Mouse (Mus musculus) intestine, postnatal 0 days (tissue): ENCODE data around the gene Rad51c. TPM values are rescaled to one million over a fixed set of nuclear protein-coding genes. Genes with fewer than 3 reads are reported as not detected.
A peak's percentile ranks its signal among the peaks of the same experiment; 100 is the strongest.
"Not testable (repeated sequence)": the region's sequence is repeated elsewhere in the genome, so short reads cannot be mapped to it uniquely, and the experiment has no call there.

Source experiments
- ATAC-seq: fragments of 200-750 bp; cut with Nextera tagmentation; 2 replicates; pipeline ENCODE4 v1.8.0; 2017; ENCODE audit warnings: mild to moderate bottlenecking, moderate TSS enrichment, moderate library complexity
- H3K27ac ChIP-seq: fragments of 300-500 bp; sonication (generic); 2 replicates; pipeline ENCODE4 v1.5.1; 2014; ENCODE audit warnings: mild to moderate bottlenecking, low read depth, low read length, moderate library complexity
- H3K27me3 ChIP-seq: fragments of 300-500 bp; sonication (generic); replicated peaks from 2 replicates; pipeline ENCODE4 v1.6.1; 2014; ENCODE audit warnings: low read length, mixed read lengths; ENCODE audit not compliant: control insufficient read depth, insufficient read depth
- H3K36me3 ChIP-seq: fragments of 300-500 bp; sonication (generic); 2 replicates; pipeline ENCODE4 v1.6.1; 2014; ENCODE audit warnings: mild to moderate bottlenecking, moderate library complexity; ENCODE audit not compliant: control insufficient read depth, insufficient read depth
- H3K4me1 ChIP-seq: fragments of 300-500 bp; sonication (generic); replicated peaks from 2 replicates; pipeline ENCODE4 v1.6.1; 2014; ENCODE audit warnings: antibody characterized with exemption, low read length, mixed read lengths; ENCODE audit not compliant: control insufficient read depth, insufficient read depth
- H3K4me2 ChIP-seq: fragments of 300-500 bp; sonication (generic); replicated peaks from 2 replicates; pipeline ENCODE4 v1.6.1; 2014; ENCODE audit warnings: low read depth, mild to moderate bottlenecking, moderate library complexity
- H3K4me3 ChIP-seq: fragments of 300-500 bp; sonication (generic); 2 replicates; pipeline ENCODE4 v1.5.1; 2014; ENCODE audit warnings: low read depth, low read length
- H3K9ac ChIP-seq: fragments of 300-500 bp; sonication (generic); 2 replicates; pipeline ENCODE4 v1.6.1; 2014; ENCODE audit warnings: mild to moderate bottlenecking, low read depth, low read length
- H3K9me3 ChIP-seq: fragments of 300-500 bp; sonication (generic); 2 replicates; pipeline ENCODE4 v1.6.1; 2016; ENCODE audit warnings: mixed run types; ENCODE audit not compliant: control insufficient read depth
- CTCF ChIP-seq: sonication (generic); IDR thresholded peaks from 2 replicates; pipeline ENCODE4 v1.5.1; 2016; ENCODE audit warnings: low read depth, mild to moderate bottlenecking, control low read depth, antibody characterized with exemption, moderate library complexity
- WGBS: fragments of 180-500 bp; shearing (Covaris S2); extraction: QIAGEN DNeasy Blood & Tissue Kit; methylation state at CpG from one replicate; pipeline ENCODE4 v1.1.7; 2014; 5-methylcytosine and 5-hydroxymethylcytosine counted together
- polyA plus RNA-seq: library from polyadenylated mRNA; unstranded; fragments of >200 nt; fragmentation: Nextera tagmentation; extraction: Ambion mirVana; gene quantifications from 2 replicates; pipeline ENCODE4 v1.2.1, GENCODE M21; 2015

Gene Rad51c
- polyA plus RNA-seq, 1 experiment from 2014 or later = 1.9 TPM

DNA sequence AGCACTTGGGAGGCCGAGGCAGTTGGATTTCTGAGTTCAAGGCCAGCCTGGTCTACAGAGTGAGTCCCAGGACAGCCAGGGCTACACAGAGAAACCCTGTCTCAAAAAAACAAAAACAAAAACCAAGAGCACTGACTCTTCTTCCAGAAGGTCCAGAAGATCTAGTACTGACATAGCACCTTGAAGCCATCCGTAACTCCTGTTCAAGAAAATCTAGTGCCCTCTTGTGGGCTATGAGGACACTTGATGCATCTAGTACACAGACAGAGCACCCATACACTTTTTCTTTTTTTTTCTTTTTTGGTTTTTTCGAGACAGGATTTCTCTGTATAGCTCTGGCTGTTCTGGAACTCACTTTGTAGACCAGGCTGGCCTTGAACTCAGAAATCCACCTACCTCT is 8.7 kb upstream of the Rad51c start:
- H3K4me2 ChIP-seq, H3K36me3 ChIP-seq, H3K4me1 ChIP-seq, H3K9me3 ChIP-seq, H3K4me3 ChIP-seq, ATAC-seq, H3K27me3 ChIP-seq, H3K9ac ChIP-seq, H3K27ac ChIP-seq: not testable (repeated sequence)
- TF ChIP-seq CTCF = peak; percentile 59
- 70% methylated on average over 3 of the region's 3 CpGs for WGBS

DNA sequence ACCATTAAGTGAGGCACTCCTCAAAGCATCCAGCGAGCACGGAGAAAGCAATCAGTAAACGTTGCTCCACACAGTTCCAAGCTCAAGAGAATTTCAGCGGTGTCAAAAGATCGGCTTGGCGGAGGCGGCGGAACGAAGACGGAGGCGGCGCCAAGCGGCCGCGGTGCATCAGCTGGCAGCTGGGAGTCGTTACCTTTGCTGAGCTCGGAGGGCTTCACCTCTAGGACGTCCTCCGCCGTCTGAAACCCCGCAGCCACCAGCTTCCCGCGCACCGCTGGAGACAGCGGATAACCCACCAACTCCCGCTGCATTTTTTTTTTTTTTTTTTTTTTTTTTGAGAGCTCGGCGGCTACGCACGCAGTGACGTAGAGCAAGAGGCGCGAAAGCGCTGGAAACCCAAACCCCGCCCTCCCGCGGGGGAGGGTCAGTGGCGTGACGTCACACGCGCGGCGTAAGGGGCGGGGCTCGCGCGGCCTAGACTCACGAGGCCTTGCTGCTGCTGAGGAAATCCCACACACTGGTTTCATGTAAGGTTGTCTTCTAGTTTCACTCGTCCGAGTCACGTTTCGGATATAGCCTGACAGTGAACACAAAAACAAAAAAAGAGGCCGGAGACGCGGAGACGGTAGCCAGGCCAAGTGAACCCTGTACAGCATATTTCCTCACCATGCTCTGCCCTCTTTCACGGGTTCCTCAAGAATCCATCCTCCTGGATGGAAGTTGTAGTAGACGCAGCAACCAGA is 472 bp downstream of the Rad51c start:
- peak; percentile 21; the same call in 1 of the 2 replicates for TF ChIP-seq CTCF
- 2% methylated on average over 58 of the region's 58 CpGs for WGBS
- Histone ChIP-seq H3K4me2 (peak overlapping the region; percentile 67), H3K9me3 (no peaks in the 10 kb centered on the region), H3K27me3 (no peaks in the 10 kb centered on the region), H3K4me1 (0 out of 2 replicates have a peak, but pooled peaks cover 3% of the 10 kb centered on the region), H3K9ac (peak overlapping the region; percentile 48; the same call in 1 of the 2 replicates), H3K4me3 (peak overlapping the region; percentile 60), H3K36me3 (no peaks in the 10 kb centered on the region), H3K27ac (peak overlapping the region; percentile 77)
- peak; percentile 89 for ATAC-seq

DNA sequence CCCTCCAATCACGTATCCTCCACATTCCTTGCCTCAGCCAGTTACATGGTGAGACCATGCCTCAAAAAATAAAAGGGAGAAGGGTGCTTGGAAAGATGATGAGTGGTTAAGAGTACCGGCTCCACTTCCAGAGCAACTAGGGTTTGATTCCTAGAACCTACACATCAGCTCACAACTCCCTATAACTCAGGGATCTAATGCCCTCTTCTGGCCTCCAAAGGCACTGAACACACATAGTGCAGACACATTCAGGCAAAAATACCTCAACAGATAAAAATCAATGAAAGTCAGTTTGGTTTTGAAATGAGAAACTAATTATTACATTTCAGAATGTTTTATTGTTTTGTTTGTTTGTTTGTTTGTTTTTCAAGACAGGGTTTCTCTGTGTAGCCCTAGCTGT is 6.4 kb downstream of the Rad51c start:
- no peaks in the 10 kb centered on the region for H3K36me3 ChIP-seq
- no peak overlapping the region for H3K4me2 ChIP-seq
- H3K9ac ChIP-seq = no peak overlapping the region
- no peaks in the 10 kb centered on the region for H3K27me3 ChIP-seq
- no peak overlapping the region for H3K27ac ChIP-seq
- no peaks in the 10 kb centered on the region for H3K9me3 ChIP-seq
- H3K4me1 ChIP-seq = no peaks in the 10 kb centered on the region
- WGBS = 92% methylated on average over 2 of the region's 2 CpGs
- no peak overlapping the region for H3K4me3 ChIP-seq
- TF ChIP-seq CTCF = peak; percentile 37
- ATAC-seq = no peak

DNA sequence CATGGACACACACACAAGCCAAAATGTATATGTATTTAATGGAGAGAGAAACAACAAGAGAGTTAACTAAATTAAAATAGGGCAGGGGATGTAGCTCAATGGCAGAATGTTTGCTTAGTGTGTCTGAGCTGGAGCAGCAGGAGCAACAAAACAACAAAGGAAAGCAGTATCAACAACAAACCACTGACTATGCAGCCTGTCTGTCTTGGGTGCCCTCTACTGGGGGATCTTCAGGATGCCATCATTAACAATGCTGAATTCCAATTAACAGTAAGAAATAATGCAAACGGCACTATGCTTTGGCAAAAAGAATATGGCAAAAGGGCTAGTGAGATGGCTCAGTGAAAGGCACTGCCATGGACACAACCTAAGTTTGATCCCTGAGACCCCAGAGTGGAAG is 10.9 kb downstream of the Rad51c start:
- H3K4me3 ChIP-seq = no peak overlapping the region
- no peaks in the 10 kb centered on the region for H3K4me1 ChIP-seq
- no peaks in the 10 kb centered on the region for H3K9me3 ChIP-seq
- TF ChIP-seq CTCF = peak; percentile 86
- no peak overlapping the region for H3K27ac ChIP-seq
- WGBS = 56% methylated on average over 1 of the region's 1 CpGs
- H3K9ac ChIP-seq = no peak overlapping the region
- no peak for ATAC-seq
- no peaks in the 10 kb centered on the region for H3K36me3 ChIP-seq
- H3K27me3 ChIP-seq = no peaks in the 10 kb centered on the region
- no peak overlapping the region for H3K4me2 ChIP-seq

DNA sequence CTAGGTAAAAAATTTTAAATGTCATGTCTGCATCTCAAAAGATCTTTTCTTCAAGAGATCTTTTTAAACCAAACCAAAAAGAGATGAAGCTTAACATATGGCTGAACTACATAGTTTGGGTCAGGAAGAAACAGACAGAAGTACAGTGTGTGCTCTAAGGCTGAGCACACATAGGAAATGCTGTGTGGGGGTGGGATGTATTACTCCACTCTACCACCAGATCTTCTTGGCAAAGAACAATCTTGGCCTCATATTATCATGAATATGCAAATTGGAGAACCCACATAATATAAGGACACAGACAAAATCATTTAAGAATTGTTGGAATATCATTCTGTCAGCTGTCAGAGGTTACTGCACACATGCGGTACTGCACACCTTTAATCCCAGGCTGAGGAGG is 19.1 kb downstream of the Rad51c start:
- TF ChIP-seq CTCF = no peak
- H3K4me2 ChIP-seq = no peak overlapping the region
- no peak overlapping the region for H3K4me3 ChIP-seq
- WGBS = 91% methylated on average over 1 of the region's 1 CpGs
- no peaks in the 10 kb centered on the region for H3K36me3 ChIP-seq
- ATAC-seq = no peak
- H3K9ac ChIP-seq = no peak overlapping the region
- H3K27me3 ChIP-seq = no peaks in the 10 kb centered on the region
- H3K27ac ChIP-seq = no peak overlapping the region
- H3K9me3 ChIP-seq = no peaks in the 10 kb centered on the region
- H3K4me1 ChIP-seq = no peaks in the 10 kb centered on the region

DNA sequence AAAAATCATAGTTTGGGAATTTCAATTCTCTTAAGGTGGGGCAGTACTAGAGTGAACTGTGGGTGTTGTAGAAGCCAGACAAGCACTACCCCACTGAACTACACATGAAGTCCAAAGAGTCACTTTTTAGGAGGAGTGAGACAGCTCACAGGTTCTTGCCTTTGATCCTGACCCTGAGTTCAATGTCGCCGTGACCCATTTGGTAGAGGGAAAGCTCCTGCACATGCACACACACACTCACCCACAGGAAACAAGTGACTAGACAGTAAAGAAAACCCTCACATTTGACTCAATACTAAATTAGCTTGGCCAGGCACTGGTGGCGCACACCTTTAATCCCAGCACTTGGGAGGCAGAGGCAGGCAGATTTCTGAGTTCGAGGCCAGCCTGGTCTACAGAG is 20.2 kb downstream of the Rad51c start:
- H3K4me2 ChIP-seq = no peak overlapping the region
- no peaks in the 10 kb centered on the region for H3K36me3 ChIP-seq
- no peak overlapping the region for H3K4me3 ChIP-seq
- 96% methylated on average over 4 of the region's 4 CpGs for WGBS
- H3K27me3 ChIP-seq = no peaks in the 10 kb centered on the region
- no peak for TF ChIP-seq CTCF
- H3K9ac ChIP-seq = no peak overlapping the region
- ATAC-seq = no peak
- H3K27ac ChIP-seq = no peak overlapping the region
- H3K9me3 ChIP-seq = no peaks in the 10 kb centered on the region
- no peaks in the 10 kb centered on the region for H3K4me1 ChIP-seq
